In genomic region chr11:63175302-63175701, GRCm38 (mm10) we compare ENCODE assay signal across 11 mouse cellular contexts. TPM values are rescaled to one million over a fixed set of nuclear protein-coding genes. Genes with fewer than 3 reads are reported as not detected.
DNase-seq lines count a peak whose midpoint lies in the region; TF ChIP-seq lines count a peak whose summit lies in the region.
"Had no signal": no experiment of that assay in that cellular context is flagged by ENCODE, and none has a peak within 500 bp of the region (broad histone marks: within the 10 kb centered on the region; RNA-seq: fewer than 3 reads in every experiment).

No protein-coding gene starts in this region.

- no peaks in the 10 kb centered on the region for H3K4me1 ChIP-seq in cerebellum, adult 2 months (ENCODE audit: control insufficient read depth, insufficient read depth, low read length)
- no peaks in the 10 kb centered on the region for H3K4me1 ChIP-seq in lung, adult 2 months (ENCODE audit: control insufficient read depth, insufficient read depth, low read length)
- no peaks in the 10 kb centered on the region for H3K4me1 ChIP-seq in heart, embryonic 10.5 days
- H3K4me1 ChIP-seq: liver, embryonic 15.5 days had no signal

- 40% methylated on average over 3 of the region's 3 CpGs for WGBS in cerebellum, adult 2 months
- WGBS in lung, adult 2 months = 42% methylated on average over 3 of the region's 3 CpGs
- WGBS in heart, embryonic 10.5 days = 33% methylated on average over 3 of the region's 3 CpGs

- no peaks in the 10 kb centered on the region for H3K9me3 ChIP-seq in heart, embryonic 10.5 days
- H3K9me3 ChIP-seq: liver, embryonic 15.5 days had no signal

- TF ChIP-seq CTCF in cerebellum, adult 2 months (IDR thresholded peaks at IDR 0.05; ENCODE audit: borderline replicate concordance, insufficient read depth, low read depth, low read length) = peak; percentile 42; the same call in 1 of the 2 replicates
- TF ChIP-seq CTCF in lung, adult 2 months (IDR thresholded peaks at IDR 0.05; ENCODE audit: insufficient read depth, low read length) = peak; percentile 48; the same call in 1 of the 2 replicates

- H3K4me3 ChIP-seq in cerebellum, adult 2 months (replicated peaks; ENCODE audit: insufficient read depth, low read depth, low read length) = no peak overlapping the region
- no peak overlapping the region for H3K4me3 ChIP-seq in lung, adult 2 months (replicated peaks; ENCODE audit: extremely low read depth, low read depth, low read length)
- H3K4me3 ChIP-seq in heart, embryonic 10.5 days = no peak overlapping the region
- H3K4me3 ChIP-seq: erythroblast, embryonic 14.5 days; liver, embryonic 15.5 days had no signal

- no peak for DNase-seq in cerebellum, adult 2 months
- DNase-seq in cerebellum, adult 9-10 months = no peak
- no peak for DNase-seq in lung, adult 2 months
- no peak for DNase-seq in lung, postnatal 25 days (ENCODE audit: low spot score)
- DNase-seq in embryo, embryonic 10.5 days (ENCODE audit: low spot score) = peak; percentile 38
- peak; percentile 26 for DNase-seq in mesoderm, embryonic 11.5 days (ENCODE audit: low read depth, low spot score)
- DNase-seq in cerebellum, postnatal 4 days (ENCODE audit: low spot score in 2 of 2) = no peak
- DNase-seq in heart, embryonic 10.5 days (ENCODE audit: low spot score) = no peak
- DNase-seq: kidney, adult 8-10 months had no signal

- H3K27me3 ChIP-seq in cerebellum, adult 2 months (ENCODE audit: control insufficient read depth, insufficient read depth, low read length) = no peaks in the 10 kb centered on the region
- no peaks in the 10 kb centered on the region for H3K27me3 ChIP-seq in heart, embryonic 10.5 days (ENCODE audit: insufficient read depth, poor library complexity, severe bottlenecking)
- H3K27me3 ChIP-seq: liver, embryonic 15.5 days had no signal

- H3K27ac ChIP-seq in cerebellum, adult 2 months (ENCODE audit: insufficient read depth, low read length) = no peak overlapping the region
- H3K27ac ChIP-seq in heart, embryonic 10.5 days = no peak overlapping the region
- H3K27ac ChIP-seq: liver, embryonic 15.5 days had no signal

- H3K36me3 ChIP-seq in heart, embryonic 10.5 days = no peaks in the 10 kb centered on the region
- H3K36me3 ChIP-seq: liver, embryonic 15.5 days had no signal

- no peak for TF ChIP-seq POLR2A in cerebellum, adult 2 months (IDR thresholded peaks at IDR 0.05; ENCODE audit: borderline replicate concordance, insufficient read depth, low read length)
- TF ChIP-seq POLR2A in lung, adult 2 months (IDR thresholded peaks at IDR 0.05; ENCODE audit: borderline replicate concordance, extremely low read depth, low read depth, low read length) = no peak

RNA-seq across cellular contexts. Expression of gene Pmp22, which starts 46.5 kb away (rescaled TPM):
- 52.5 and 60.8 TPM in 2 replicates for polyA plus RNA-seq in cerebellum, adult 2 months (2012; rRNA removed)
- 384 and 556 TPM in 2 replicates for polyA plus RNA-seq in lung, adult 2 months (2012; rRNA removed)
- polyA plus RNA-seq in heart, embryonic 10.5 days (2016; fragmentation: Nextera tagmentation; extraction: Ambion mirVana) = 98.2 and 147 TPM in 2 replicates

Comparison
In these comparisons a context has a peak if more than half of its experiments do, and no peak if none do; other contexts are left out.
1. DNase-seq: peak in embryo, embryonic 10.5 days (single experiment) and mesoderm, embryonic 11.5 days (single experiment); none in cerebellum, adult 2 months (0 of 2), cerebellum, adult 9-10 months (single experiment), lung, adult 2 months (single experiment), lung, postnatal 25 days (single experiment), cerebellum, postnatal 4 days (0 of 2) and heart, embryonic 10.5 days (single experiment).